Mouse (Mus musculus) kidney, embryonic 15.5 days (tissue): Measurements from ENCODE around the gene Cadm2. TPM values are rescaled to one million over a fixed set of nuclear protein-coding genes. Genes with fewer than 3 reads are reported as not detected.

Experiments used
- ATAC-seq: fragments of 200-750 bp; cut with Nextera tagmentation; replicated peaks from 2 replicates; pipeline ENCODE4 v1.8.0; 2017; ENCODE audit warnings: moderate TSS enrichment; ENCODE audit not compliant: low FRiP score
- H3K27ac ChIP-seq: fragments of 300-500 bp; sonication (generic); 2 replicates; pipeline ENCODE4 v1.5.1; 2015; ENCODE audit warnings: mild to moderate bottlenecking, inconsistent platforms
- H3K27me3 ChIP-seq: fragments of 300-500 bp; sonication (generic); 2 replicates; pipeline ENCODE4 v1.6.1; 2015; ENCODE audit warnings: inconsistent platforms
- H3K36me3 ChIP-seq: fragments of 300-500 bp; sonication (generic); 2 replicates; pipeline ENCODE4 v1.6.1; 2015; ENCODE audit warnings: inconsistent platforms
- H3K4me1 ChIP-seq: fragments of 300-500 bp; sonication (generic); 2 replicates; pipeline ENCODE4 v1.6.1; 2015; ENCODE audit warnings: inconsistent platforms
- H3K4me2 ChIP-seq: fragments of 300-500 bp; sonication (generic); 2 replicates; pipeline ENCODE4 v1.6.1; 2015; ENCODE audit warnings: moderate library complexity, mild to moderate bottlenecking, inconsistent platforms
- H3K4me3 ChIP-seq: fragments of 300-500 bp; sonication (generic); replicated peaks from 2 replicates; pipeline ENCODE4 v1.5.1; 2015; ENCODE audit warnings: mild to moderate bottlenecking, inconsistent platforms
- H3K9ac ChIP-seq: fragments of 300-500 bp; sonication (generic); 2 replicates; pipeline ENCODE4 v1.6.1; 2015; ENCODE audit warnings: mild to moderate bottlenecking, inconsistent platforms
- H3K9me3 ChIP-seq: fragments of 300-500 bp; sonication (generic); replicated peaks from 2 replicates; pipeline ENCODE4 v1.6.1; 2016; ENCODE audit warnings: inconsistent platforms
- WGBS: fragments of 180-500 bp; shearing (Covaris S2); methylation state at CpG from one replicate; pipeline ENCODE4 v1.1.7; 2015; ENCODE audit warnings: mixed read lengths; 5-methylcytosine and 5-hydroxymethylcytosine counted together
- polyA plus RNA-seq: library from polyadenylated mRNA; unstranded; fragments of >200 nt; fragmentation: Nextera tagmentation; extraction: Ambion mirVana; gene quantifications from 2 replicates; pipeline ENCODE4 v1.2.1, GENCODE M21; 2015

Gene Cadm2
- polyA plus RNA-seq, 1 experiment from 2014 or later, result 0.26 TPM

GRCm38 (mm10) chr16:66622423-66622822 lies 998.3 kb downstream of the Cadm2 start:
- Histone ChIP-seq H3K9ac (no peak overlapping the region), H3K27ac (no peak overlapping the region), H3K4me2 (no peak overlapping the region), H3K9me3 (no peaks in the 10 kb centered on the region), H3K4me1 (no peaks in the 10 kb centered on the region), H3K4me3 (no peak overlapping the region), H3K27me3 (no peaks in the 10 kb centered on the region), H3K36me3 (no peaks in the 10 kb centered on the region)
- 61% methylated on average over 1 of the region's 1 CpGs for WGBS
- no peak for ATAC-seq

GRCm38 (mm10) chr16:66612624-66613023 lies 1008.1 kb downstream of the Cadm2 start:
- no peaks in the 10 kb centered on the region for H3K27me3 ChIP-seq
- 81% methylated on average over 5 of the region's 5 CpGs for WGBS
- no peaks in the 10 kb centered on the region for H3K9me3 ChIP-seq
- H3K27ac ChIP-seq, result no peak overlapping the region
- no peak overlapping the region for H3K9ac ChIP-seq
- no peak overlapping the region for H3K4me2 ChIP-seq
- H3K36me3 ChIP-seq, result no peaks in the 10 kb centered on the region
- H3K4me1 ChIP-seq, result no peaks in the 10 kb centered on the region
- no peak overlapping the region for H3K4me3 ChIP-seq
- no peak for ATAC-seq
